Mouse (Mus musculus) liver, embryonic 13.5 days (tissue): ENCODE measurements around the gene Nup62. TPM values are rescaled to one million over a fixed set of nuclear protein-coding genes. Genes with fewer than 3 reads are reported as not detected.
"Not testable (repeated sequence)": the region's sequence is repeated elsewhere in the genome, so short reads cannot be mapped to it uniquely, and the experiment has no call there.

ENCODE experiments used
- ATAC-seq: fragments of 200-750 bp; cut with Nextera tagmentation; 2 replicates; pipeline ENCODE4 v1.8.0; 2017; ENCODE audit warnings: low read depth, mild to moderate bottlenecking, moderate number of reproducible peaks, moderate library complexity
- DNase-seq: peaks from one replicate; pipeline ENCODE4 v3.0.0; 2022
- H3K27ac ChIP-seq: fragments of 300-500 bp; sonication (generic); 2 replicates; pipeline ENCODE4 v1.5.1; 2015; ENCODE audit warnings: moderate library complexity, mild to moderate bottlenecking, inconsistent platforms
- H3K27me3 ChIP-seq: fragments of 300-500 bp; sonication (generic); 2 replicates; pipeline ENCODE4 v1.6.1; 2015; ENCODE audit warnings: mild to moderate bottlenecking, inconsistent platforms
- H3K36me3 ChIP-seq: fragments of 300-500 bp; sonication (generic); 2 replicates; pipeline ENCODE4 v1.6.1; 2015; ENCODE audit warnings: mild to moderate bottlenecking, inconsistent platforms
- H3K4me1 ChIP-seq: fragments of 300-500 bp; sonication (generic); replicated peaks from 2 replicates; pipeline ENCODE4 v1.6.1; 2015; ENCODE audit warnings: inconsistent platforms
- H3K4me2 ChIP-seq: fragments of 300-500 bp; sonication (generic); 2 replicates; pipeline ENCODE4 v1.6.1; 2015; ENCODE audit warnings: inconsistent platforms, mild to moderate bottlenecking, moderate library complexity
- H3K4me3 ChIP-seq: fragments of 300-500 bp; sonication (generic); replicated peaks from 2 replicates; pipeline ENCODE4 v1.5.1; 2015; ENCODE audit warnings: mild to moderate bottlenecking, inconsistent platforms
- H3K9ac ChIP-seq: fragments of 300-500 bp; sonication (generic); 2 replicates; pipeline ENCODE4 v1.6.1; 2015; ENCODE audit warnings: mild to moderate bottlenecking, inconsistent platforms
- H3K9me3 ChIP-seq: fragments of 300-500 bp; sonication (generic); replicated peaks from 2 replicates; pipeline ENCODE4 v1.6.1; 2016; ENCODE audit warnings: inconsistent platforms
- WGBS: fragments of 180-500 bp; shearing (Covaris S2); methylation state at CpG from one replicate; pipeline ENCODE4 v1.1.7; 2015; ENCODE audit not compliant: insufficient replicate concordance; 5-methylcytosine and 5-hydroxymethylcytosine counted together
- polyA plus RNA-seq: library from polyadenylated mRNA; unstranded; fragments of >200 nt; fragmentation: Nextera tagmentation; extraction: Ambion mirVana; gene quantifications from 2 replicates; pipeline ENCODE4 v1.2.1, GENCODE M21; 2015

Nup62 gene
- polyA plus RNA-seq, 1 experiment from 2014 or later: 60.8 TPM

GRCm38 (mm10) chr7:44867010-44867702, 51.3 kb downstream of the Nup62 start:
- WGBS: 73% methylated on average over 19 of the region's 19 CpGs
- Histone ChIP-seq H3K4me2 (peak overlapping the region; percentile 98), H3K4me3 (peak overlapping the region; percentile 80; the same call in 1 of the 2 replicates), H3K36me3 (peaks cover 39% of the 10 kb centered on the region), H3K4me1 (peaks cover 59% of the 10 kb centered on the region), H3K27me3 (no peaks in the 10 kb centered on the region), H3K27ac (0 out of 2 replicates have a peak overlapping the region, but pooled peaks have one; percentile 29), H3K9ac (peak overlapping the region; percentile 34), H3K9me3 (no peaks in the 10 kb centered on the region)
- DNase-seq (no peak), ATAC-seq (no peak)

GRCm38 (mm10) chr7:44867802-44868201, 51.9 kb downstream of the Nup62 start:
- Histone ChIP-seq H3K27ac (no peak overlapping the region), H3K9ac (peak overlapping the region; percentile 89)

GRCm38 (mm10) chr7:44868465-44868864, 52.6 kb downstream of the Nup62 start:
- H3K4me2 ChIP-seq: peak overlapping the region; percentile 98
- H3K4me1 ChIP-seq: peaks cover 69% of the 10 kb centered on the region
- H3K9ac ChIP-seq: peak overlapping the region; percentile 89
- H3K27me3 ChIP-seq: no peaks in the 10 kb centered on the region
- no peak for ATAC-seq
- peaks cover 26% of the 10 kb centered on the region for H3K36me3 ChIP-seq
- no peak for DNase-seq
- peak overlapping the region; percentile 94; the same call in 1 of the 2 replicates for H3K27ac ChIP-seq
- H3K4me3 ChIP-seq: peak overlapping the region; percentile 80
- no peaks in the 10 kb centered on the region for H3K9me3 ChIP-seq
- WGBS: 17% methylated on average over 16 of the region's 16 CpGs

More at GRCm38 (mm10) chr7:44867802-44868201, 51.9 kb downstream of the Nup62 start:
- ATAC-seq (no peak), DNase-seq (no peak)
- H3K4me1 ChIP-seq: peaks cover 63% of the 10 kb centered on the region
- H3K27me3 ChIP-seq: no peaks in the 10 kb centered on the region
- H3K4me2 ChIP-seq: peak overlapping the region; percentile 98
- peak overlapping the region; percentile 80 for H3K4me3 ChIP-seq
- peaks cover 33% of the 10 kb centered on the region for H3K36me3 ChIP-seq
- 59% methylated on average over 9 of the region's 9 CpGs for WGBS
- no peaks in the 10 kb centered on the region for H3K9me3 ChIP-seq

- Histone ChIP-seq H3K4me1 (peaks cover 71% of the 10 kb centered on the region), H3K9ac (peak overlapping the region; percentile 89), H3K9me3 (no peaks in the 10 kb centered on the region), H3K27me3 (no peaks in the 10 kb centered on the region), H3K36me3 (peaks cover 19% of the 10 kb centered on the region), H3K4me3 (peak overlapping the region; percentile 80), H3K4me2 (peak overlapping the region; percentile 98), H3K27ac (peak overlapping the region; percentile 94)
- peak; percentile 35 for ATAC-seq
- under 1% methylated on average over 108 of the region's 108 CpGs for WGBS
- DNase-seq: peak; percentile 48
These were observed 53.2 kb downstream of the Nup62 start for GRCm38 (mm10) chr7:44868919-44869696.

- Histone ChIP-seq H3K4me3 (peak within 1 kb of the TSS; percentile 80), H3K4me1 (peaks cover 71% of the 10 kb centered on the region), H3K4me2 (peak within 1 kb of the TSS; percentile 98), H3K9ac (peak within 1 kb of the TSS; percentile 89), H3K36me3 (peaks cover 11% of the 10 kb centered on the region), H3K9me3 (no peaks in the 10 kb centered on the region), H3K27ac (peak within 1 kb of the TSS; percentile 94), H3K27me3 (no peaks in the 10 kb centered on the region)
- 8% methylated on average over 29 of the region's 29 CpGs for WGBS
- DNase-seq: peak; percentile 83
- peak; percentile 85 for ATAC-seq
These were observed 54.0 kb downstream of the Nup62 start, which contains the start of gene Ptov1 for GRCm38 (mm10) chr7:44869697-44870528. Gene Ptov1, minus strand, starts transcription at chr7:44869788.

GRCm38 (mm10) chr7:44870614-44871013, 54.7 kb downstream of the Nup62 start:
- H3K4me3 ChIP-seq: peak overlapping the region; percentile 80; the same call in 1 of the 2 replicates
- H3K27me3 ChIP-seq: no peaks in the 10 kb centered on the region
- peak overlapping the region; percentile 98 for H3K4me2 ChIP-seq
- ATAC-seq (no peak), DNase-seq (no peak)
- WGBS: 75% methylated on average over 6 of the region's 6 CpGs
- H3K9me3 ChIP-seq: no peaks in the 10 kb centered on the region
- peak overlapping the region; percentile 89; the same call in 1 of the 2 replicates for H3K9ac ChIP-seq
- peak overlapping the region; percentile 94 for H3K27ac ChIP-seq
- peaks cover 71% of the 10 kb centered on the region for H3K4me1 ChIP-seq
- 0 out of 2 replicates have a peak, but pooled peaks cover 7% of the 10 kb centered on the region for H3K36me3 ChIP-seq

GRCm38 (mm10) chr7:44871181-44871580, 55.3 kb downstream of the Nup62 start:
- 54% methylated on average over 1 of the region's 1 CpGs for WGBS
- peaks cover 68% of the 10 kb centered on the region for H3K4me1 ChIP-seq
- ATAC-seq (no peak), DNase-seq (no peak)
- no peak overlapping the region for H3K27ac ChIP-seq
- no peak overlapping the region for H3K4me2 ChIP-seq
- H3K9ac ChIP-seq: no peak overlapping the region
- no peaks in the 10 kb centered on the region for H3K9me3 ChIP-seq
- no peak overlapping the region for H3K4me3 ChIP-seq
- 0 out of 2 replicates have a peak, but pooled peaks cover 6% of the 10 kb centered on the region for H3K36me3 ChIP-seq
- H3K27me3 ChIP-seq: no peaks in the 10 kb centered on the region

GRCm38 (mm10) chr7:44871774-44872173, 55.9 kb downstream of the Nup62 start:
- ATAC-seq, H3K4me3 ChIP-seq, H3K27me3 ChIP-seq, H3K4me2 ChIP-seq, H3K9me3 ChIP-seq, H3K36me3 ChIP-seq, H3K9ac ChIP-seq, DNase-seq, H3K27ac ChIP-seq: not testable (repeated sequence)
- WGBS: 78% methylated on average over 2 of the region's 2 CpGs
- H3K4me1 ChIP-seq: peaks cover 62% of the 10 kb centered on the region

GRCm38 (mm10) chr7:44877833-44878232, 61.9 kb downstream of the Nup62 start:
- H3K9ac ChIP-seq: no peak overlapping the region
- H3K27me3 ChIP-seq: no peaks in the 10 kb centered on the region
- 82% methylated on average over 14 of the region's 14 CpGs for WGBS
- no peak for DNase-seq
- H3K9me3 ChIP-seq: no peaks in the 10 kb centered on the region
- no peak overlapping the region for H3K4me2 ChIP-seq
- peaks cover 66% of the 10 kb centered on the region for H3K36me3 ChIP-seq
- no peak overlapping the region for H3K4me3 ChIP-seq
- no peak for ATAC-seq
- no peak overlapping the region for H3K27ac ChIP-seq
- H3K4me1 ChIP-seq: peaks cover 21% of the 10 kb centered on the region
